Mouse (Mus musculus): ENCODE results near the gene Sarnp.

Gene Sarnp

GRCm38 (mm10) chr10:128918246-128918645 is 101.1 kb downstream of the Sarnp start:
- no peak for DNase-seq

- no peak for DNase-seq
These were observed 102.1 kb downstream of the Sarnp start for GRCm38 (mm10) chr10:128919203-128919631.

- no peak for DNase-seq
These were observed 102.8 kb downstream of the Sarnp start for GRCm38 (mm10) chr10:128919966-128920365.

- DNase-seq, result no peak
These were observed 103.6 kb downstream of the Sarnp start for GRCm38 (mm10) chr10:128920736-128921161.

- no peak for DNase-seq
These were observed 104.1 kb downstream of the Sarnp start for GRCm38 (mm10) chr10:128921251-128921650.

- DNase-seq, result no peak
These were observed 105.0 kb downstream of the Sarnp start for GRCm38 (mm10) chr10:128921883-128922821.

GRCm38 (mm10) chr10:128922822-128923012 is 105.6 kb downstream of the Sarnp start, which contains the start of gene Rdh5:
Gene Rdh5 (minus strand): TSS chr10:128922888.
- no peak for DNase-seq

- DNase-seq, result peak; percentile 96
These were observed 106.0 kb downstream of the Sarnp start for GRCm38 (mm10) chr10:128923013-128923691.

GRCm38 (mm10) chr10:128923935-128924334 is 106.8 kb downstream of the Sarnp start, which contains the start of gene Bloc1s1:
Gene Bloc1s1 (minus strand): TSS chr10:128924035.
- no peak for DNase-seq
